Comparison of ENCODE assay signal across 25 mouse cellular contexts in the genomic region with DNA sequence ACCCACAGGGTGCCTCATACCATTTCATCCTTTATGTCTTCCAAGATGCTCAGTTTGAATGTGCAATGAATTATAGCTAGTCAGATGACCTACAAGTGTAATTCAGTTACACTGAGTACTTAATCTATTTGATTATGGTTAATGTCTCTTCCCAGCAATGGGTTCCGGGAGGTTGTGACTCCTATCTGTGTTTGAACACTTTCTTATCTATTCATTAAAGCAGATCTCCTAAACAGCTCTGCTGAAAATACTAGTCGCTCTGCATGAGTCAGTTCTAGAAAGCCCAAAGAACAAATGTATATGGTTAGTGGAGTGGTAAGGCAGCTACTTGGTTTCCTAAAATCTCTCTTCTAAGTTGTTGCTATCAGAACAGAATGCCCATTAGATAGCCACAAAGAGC. TPM values are rescaled to one million over a fixed set of nuclear protein-coding genes. Genes with fewer than 3 reads are reported as not detected.
DNase-seq lines count a peak whose midpoint lies in the region; ATAC-seq and TF ChIP-seq lines count a peak whose summit lies in the region.
"Had no signal": no experiment of that assay in that cellular context is flagged by ENCODE, and none has a peak within 500 bp of the region (broad histone marks: within the 10 kb centered on the region; RNA-seq: fewer than 3 reads in every experiment).

No protein-coding gene starts in this region.

- no peak for TF ChIP-seq EP300 in liver, postnatal 0 days (IDR thresholded peaks at IDR 0.05; ENCODE audit: low read depth)

- no peak for TF ChIP-seq CTCF in liver, postnatal 0 days (IDR thresholded peaks at IDR 0.05; ENCODE audit: low read depth)

- H3K9me3 ChIP-seq in heart, embryonic 13.5 days, result no peaks in the 10 kb centered on the region
- no peaks in the 10 kb centered on the region for H3K9me3 ChIP-seq in liver, embryonic 11.5 days (ENCODE audit: control insufficient read depth, low read length)
- no peaks in the 10 kb centered on the region for H3K9me3 ChIP-seq in liver, postnatal 0 days (ENCODE audit: low read length)
- no peaks in the 10 kb centered on the region for H3K9me3 ChIP-seq in embryonic facial prominence, embryonic 15.5 days (replicated peaks)
- H3K9me3 ChIP-seq: hindbrain, embryonic 10.5 days; limb, embryonic 13.5 days; neural tube, embryonic 13.5 days had no signal

- DNase-seq in heart, adult 11 months, result no peak
- DNase-seq in liver, embryonic 11.5 days (ENCODE audit: low spot score), result no peak
- no peak for DNase-seq in liver, postnatal 0 days
- no peak for DNase-seq in ovary, adult 18-20 months (ENCODE audit: low spot score)
- no peak for DNase-seq in layer of hippocampus, postnatal 14 days (ENCODE audit: low spot score in 2 of 2)
- DNase-seq: adrenal gland, postnatal 25 days; cerebellum, adult 9-10 months; gastrocnemius, postnatal 25 days; heart, adult 2 months; heart, postnatal 10 days; kidney, adult 18-20 months; kidney, postnatal 14 days; layer of hippocampus, postnatal 36 days; lung, embryonic 14.5 days; lung, postnatal 4 days; thymus, postnatal 25 days had no signal

- H3K27ac ChIP-seq in heart, embryonic 13.5 days (replicated peaks), result peak overlapping the region; percentile 13
- H3K27ac ChIP-seq in liver, embryonic 11.5 days (ENCODE audit: low read depth, low read length), result no peak overlapping the region
- no peak overlapping the region for H3K27ac ChIP-seq in liver, postnatal 0 days (ENCODE audit: low read depth)
- 0 out of 2 replicates have a peak overlapping the region, but pooled peaks have one; percentile 12 for H3K27ac ChIP-seq in embryonic facial prominence, embryonic 15.5 days (replicated peaks)
- H3K27ac ChIP-seq: heart, adult 2 months; hindbrain, embryonic 10.5 days; limb, embryonic 13.5 days; neural tube, embryonic 13.5 days had no signal

- no peak overlapping the region for H3K9ac ChIP-seq in heart, embryonic 13.5 days
- no peak overlapping the region for H3K9ac ChIP-seq in liver, embryonic 11.5 days (ENCODE audit: low read depth, low read length)
- H3K9ac ChIP-seq in liver, postnatal 0 days (replicated peaks), result no peak overlapping the region
- H3K9ac ChIP-seq in embryonic facial prominence, embryonic 15.5 days, result no peak overlapping the region
- H3K9ac ChIP-seq: limb, embryonic 13.5 days; lung, embryonic 14.5 days; neural tube, embryonic 13.5 days had no signal

- WGBS in heart, embryonic 13.5 days, result 9% methylated on average over 2 of the region's 2 CpGs
- WGBS in liver, embryonic 11.5 days, result 18% methylated on average over 2 of the region's 2 CpGs
- 49% methylated on average over 2 of the region's 2 CpGs for WGBS in liver, postnatal 0 days (ENCODE audit: insufficient replicate concordance)
- WGBS in embryonic facial prominence, embryonic 15.5 days, result 64% methylated on average over 2 of the region's 2 CpGs

- peaks cover 31% of the 10 kb centered on the region for H3K4me1 ChIP-seq in heart, embryonic 13.5 days
- H3K4me1 ChIP-seq in liver, embryonic 11.5 days (replicated peaks; ENCODE audit: control insufficient read depth, insufficient read depth, low read length), result peaks cover 29% of the 10 kb centered on the region
- peaks cover 13% of the 10 kb centered on the region; the same call in 1 of the 2 replicates for H3K4me1 ChIP-seq in liver, postnatal 0 days (ENCODE audit: insufficient read depth)
- H3K4me1 ChIP-seq in embryonic facial prominence, embryonic 15.5 days, result peaks cover 8% of the 10 kb centered on the region; the same call in 1 of the 2 replicates

- no peak overlapping the region for H3K4me3 ChIP-seq in heart, embryonic 13.5 days
- no peak overlapping the region for H3K4me3 ChIP-seq in liver, embryonic 11.5 days (ENCODE audit: low read depth, low read length)
- H3K4me3 ChIP-seq in liver, postnatal 0 days (ENCODE audit: low read depth, low read length), result no peak overlapping the region
- H3K4me3 ChIP-seq in embryonic facial prominence, embryonic 15.5 days (replicated peaks), result no peak overlapping the region
- H3K4me3 ChIP-seq: heart, adult 2 months; hindbrain, embryonic 10.5 days; limb, embryonic 13.5 days; myocyte; neural tube, embryonic 13.5 days had no signal

- ATAC-seq in heart, embryonic 13.5 days (ENCODE audit: extremely low read depth, insufficient number of reproducible peaks, low FRiP score, low TSS enrichment), result no peak
- ATAC-seq in liver, embryonic 11.5 days (replicated peaks; ENCODE audit: low FRiP score), result peak; percentile 65
- ATAC-seq in liver, postnatal 0 days, result no peak
- no peak for ATAC-seq in embryonic facial prominence, embryonic 15.5 days (ENCODE audit: insufficient number of reproducible peaks, low FRiP score, low TSS enrichment, low read depth)
- peak; percentile 61 for ATAC-seq in megakaryocyte-erythroid progenitor cell, adult 5-6 weeks (replicated peaks; ENCODE audit: low FRiP score, low TSS enrichment, poor library complexity, severe bottlenecking)
- ATAC-seq: hindbrain, embryonic 16.5 days; midbrain, embryonic 16.5 days had no signal

- H3K4me2 ChIP-seq in heart, embryonic 13.5 days, result no peak overlapping the region
- peak overlapping the region; percentile 7 for H3K4me2 ChIP-seq in liver, embryonic 11.5 days
- H3K4me2 ChIP-seq in liver, postnatal 0 days (ENCODE audit: low read depth, low read length), result no peak overlapping the region
- H3K4me2 ChIP-seq in embryonic facial prominence, embryonic 15.5 days (replicated peaks), result no peak overlapping the region
- H3K4me2 ChIP-seq: limb, embryonic 13.5 days; lung, embryonic 14.5 days; neural tube, embryonic 13.5 days had no signal

- H3K27me3 ChIP-seq in heart, embryonic 13.5 days (replicated peaks), result no peaks in the 10 kb centered on the region
- no peaks in the 10 kb centered on the region for H3K27me3 ChIP-seq in liver, embryonic 11.5 days (replicated peaks; ENCODE audit: control insufficient read depth, insufficient read depth, low read length)
- H3K27me3 ChIP-seq in liver, postnatal 0 days (ENCODE audit: insufficient read depth, low read length), result no peaks in the 10 kb centered on the region
- no peaks in the 10 kb centered on the region for H3K27me3 ChIP-seq in embryonic facial prominence, embryonic 15.5 days
- H3K27me3 ChIP-seq: limb, embryonic 13.5 days; neural tube, embryonic 13.5 days had no signal

- peaks cover 9% of the 10 kb centered on the region for H3K36me3 ChIP-seq in heart, embryonic 13.5 days
- no peaks in the 10 kb centered on the region for H3K36me3 ChIP-seq in liver, embryonic 11.5 days (ENCODE audit: control insufficient read depth, insufficient read depth, low read length)
- no peaks in the 10 kb centered on the region for H3K36me3 ChIP-seq in liver, postnatal 0 days (replicated peaks; ENCODE audit: insufficient read depth, low read length)
- H3K36me3 ChIP-seq in embryonic facial prominence, embryonic 15.5 days, result peaks cover 10% of the 10 kb centered on the region; the same call in 1 of the 2 replicates
- H3K36me3 ChIP-seq: neural tube, embryonic 13.5 days had no signal

RNA-seq across cellular contexts. Expression of gene Ccdc34, which starts 22.6 kb away (rescaled TPM):
- 25.2 and 27.2 TPM in 2 replicates for polyA plus RNA-seq in heart, embryonic 13.5 days (2015; fragmentation: Nextera tagmentation; extraction: Ambion mirVana)
- polyA plus RNA-seq in liver, embryonic 11.5 days (2014; fragmentation: Nextera tagmentation; extraction: Ambion mirVana), result 34.4 and 42.5 TPM in 2 replicates
- 14.5 and 14.6 TPM in 2 replicates for polyA plus RNA-seq in liver, postnatal 0 days (2015; fragmentation: Nextera tagmentation; extraction: Ambion mirVana)
- polyA plus RNA-seq in embryonic facial prominence, embryonic 15.5 days (2015; fragmentation: Nextera tagmentation; extraction: Ambion mirVana), result 47.1 and 48.2 TPM in 2 replicates
- 33.7 and 49.1 TPM in 2 replicates for total RNA-seq in megakaryocyte-erythroid progenitor cell, adult 5-6 weeks (2014; fragmentation: Nextera tagmentation)
- 53.1 and 76.9 TPM in 2 replicates for total RNA-seq in megakaryocyte-erythroid progenitor cell, adult 5-6 weeks (2017)
- 10 to 100 TPM; 22.4 to 24.7 TPM for total RNA-seq in layer of hippocampus, postnatal 14 days (2021)

Comparison
In these comparisons a context has a peak if more than half of its experiments do, and no peak if none do; other contexts are left out.
1. ATAC-seq: peak in liver, embryonic 11.5 days (single experiment) and megakaryocyte-erythroid progenitor cell, adult 5-6 weeks (single experiment); none in heart, embryonic 13.5 days (single experiment), liver, postnatal 0 days (single experiment) and embryonic facial prominence, embryonic 15.5 days (single experiment).
2. H3K27ac ChIP-seq: peak in heart, embryonic 13.5 days (single experiment) and embryonic facial prominence, embryonic 15.5 days (single experiment); none in liver, embryonic 11.5 days (single experiment) and liver, postnatal 0 days (single experiment).